18 mouse cellular contexts compared by ENCODE assay signal in genomic region chr6:119139561-119139960, GRCm38 (mm10). TPM values are rescaled to one million over a fixed set of nuclear protein-coding genes. Genes with fewer than 3 reads are reported as not detected.
DNase-seq lines count a peak whose midpoint lies in the region; ATAC-seq and TF ChIP-seq lines count a peak whose summit lies in the region.
"Had no signal": no experiment of that assay in that cellular context is flagged by ENCODE, and none has a peak within 500 bp of the region (broad histone marks: within the 10 kb centered on the region; RNA-seq: fewer than 3 reads in every experiment).

No protein-coding gene starts in this region.

- H3K4me1 ChIP-seq in liver, adult 2 months (ENCODE audit: control insufficient read depth, insufficient read depth, low read length) = peaks cover 6% of the 10 kb centered on the region; the same call in 1 of the 2 replicates
- peaks cover 19% of the 10 kb centered on the region for H3K4me1 ChIP-seq in heart, embryonic 11.5 days (ENCODE audit: control insufficient read depth, insufficient read depth, low read length)
- H3K4me1 ChIP-seq: embryonic facial prominence, embryonic 13.5 days; forebrain, embryonic 13.5 days; hindbrain, embryonic 10.5 days had no signal

- peak; percentile 67 for DNase-seq in liver, adult 2 months (ENCODE audit: extremely low read depth, low read depth, low spot score)
- no peak for DNase-seq in liver
- DNase-seq in 3T3-L1 (ENCODE audit: low read depth, low spot score) = peak; percentile 63
- peak; percentile 29 to 39 for DNase-seq in heart, postnatal 36 days
- no peak for DNase-seq in cerebellum, adult 9-11 months
- no peak for DNase-seq in left cerebral cortex, postnatal 25 days (ENCODE audit: low spot score in 2 of 2)
- DNase-seq in left cerebral cortex, adult 8-10 months (ENCODE audit: low spot score in 2 of 2) = no peak
- DNase-seq: adrenal gland, postnatal 14 days; kidney, postnatal 14 days; left cerebral cortex, postnatal 4 days; right cerebral cortex, adult 18-20 months; thymus, postnatal 4 days had no signal

- peak overlapping the region; percentile 49 for H3K4me2 ChIP-seq in heart, embryonic 11.5 days
- H3K4me2 ChIP-seq: embryonic facial prominence, embryonic 13.5 days; forebrain, embryonic 13.5 days had no signal

- peak; percentile 73; the same call in 1 of the 2 replicates for ATAC-seq in heart, embryonic 11.5 days (replicated peaks; ENCODE audit: insufficient number of reproducible peaks, low FRiP score, low TSS enrichment)
- ATAC-seq: forebrain, embryonic 13.5 days had no signal

- TF ChIP-seq POLR2A in liver, adult 2 months (IDR thresholded peaks at IDR 0.05; ENCODE audit: extremely low read depth, insufficient read depth, low read length) = no peak

- H3K9ac ChIP-seq in liver, adult 2 months (ENCODE audit: low read depth, low read length) = no peak overlapping the region
- H3K9ac ChIP-seq in heart, embryonic 11.5 days (ENCODE audit: low read depth, low read length) = 0 out of 2 replicates have a peak overlapping the region, but pooled peaks have one; percentile 28
- H3K9ac ChIP-seq: embryonic facial prominence, embryonic 13.5 days; forebrain, embryonic 13.5 days had no signal

- H3K79me2 ChIP-seq in liver, adult 2 months (ENCODE audit: control insufficient read depth, insufficient read depth, low read length) = no peaks in the 10 kb centered on the region

- intact Hi-C loops in heart, postnatal 36 days (cut with DNase I) = no loop called here
- intact Hi-C loops in left cerebral cortex, postnatal 25 days (cut with DNase I) = no loop called here

- H3K4me3 ChIP-seq in liver, adult 2 months (ENCODE audit: insufficient read depth, low read depth, low read length) = no peak overlapping the region
- no peak overlapping the region for H3K4me3 ChIP-seq in heart, embryonic 11.5 days (ENCODE audit: low read depth, low read length)
- H3K4me3 ChIP-seq: embryonic facial prominence, embryonic 13.5 days; forebrain, embryonic 13.5 days; hindbrain, embryonic 10.5 days had no signal

- no peaks in the 10 kb centered on the region for H3K36me3 ChIP-seq in liver, adult 2 months (ENCODE audit: control insufficient read depth, insufficient read depth, low read length)
- H3K36me3 ChIP-seq in heart, embryonic 11.5 days (ENCODE audit: control insufficient read depth, insufficient read depth, low read length) = no peaks in the 10 kb centered on the region
- H3K36me3 ChIP-seq: embryonic facial prominence, embryonic 13.5 days; hindbrain, embryonic 10.5 days had no signal

- 10% methylated on average over 7 of the region's 7 CpGs for WGBS in liver, adult 2 months
- WGBS in heart, embryonic 11.5 days (ENCODE audit: insufficient replicate concordance) = 12% methylated on average over 7 of the region's 7 CpGs

- H3K27ac ChIP-seq in liver, adult 2 months (replicated peaks; ENCODE audit: insufficient read depth, low read depth, low read length) = no peak overlapping the region
- H3K27ac ChIP-seq in heart, embryonic 11.5 days (ENCODE audit: low read depth, low read length) = peak overlapping the region; percentile 77
- H3K27ac ChIP-seq: embryonic facial prominence, embryonic 13.5 days; forebrain, embryonic 13.5 days; hindbrain, embryonic 10.5 days; macrophage had no signal

- no peaks in the 10 kb centered on the region for H3K27me3 ChIP-seq in liver, adult 2 months (ENCODE audit: control insufficient read depth, insufficient read depth, low read length)
- no peaks in the 10 kb centered on the region for H3K27me3 ChIP-seq in heart, embryonic 11.5 days (ENCODE audit: control insufficient read depth, insufficient read depth, low read length)
- H3K27me3 ChIP-seq: embryonic facial prominence, embryonic 13.5 days; forebrain, embryonic 13.5 days had no signal

- no peak for TF ChIP-seq CTCF in liver, adult 2 months (IDR thresholded peaks at IDR 0.05; ENCODE audit: low read depth, low read length)

- no peaks in the 10 kb centered on the region for H3K9me3 ChIP-seq in heart, embryonic 11.5 days (replicated peaks; ENCODE audit: control insufficient read depth, low read length)
- H3K9me3 ChIP-seq: embryonic facial prominence, embryonic 13.5 days; forebrain, embryonic 13.5 days; hindbrain, embryonic 10.5 days had no signal

RNA-seq across cellular contexts. Expression of gene Dcp1b, which starts 35.5 kb away (rescaled TPM):
- 2.1 and 2.5 TPM in 2 replicates for total RNA-seq in liver, adult 2 months (2014; rRNA removed)
- 2.7 and 4.1 TPM in 2 replicates for polyA plus RNA-seq in liver, adult 2 months (2012; rRNA removed)
- 6.6 and 6.9 TPM in 2 replicates for polyA plus RNA-seq in heart, embryonic 11.5 days (2014; fragmentation: Nextera tagmentation; extraction: Ambion mirVana)
- 1 to 10 TPM; 2.8 to 3.2 TPM for total RNA-seq in heart, postnatal 36 days (2021)
- 10 to 100 TPM; 14.7 to 16.5 TPM for total RNA-seq in left cerebral cortex, postnatal 25 days (2021)
- 10 to 100 TPM; 19.3 to 24.5 (median 20.7) TPM for total RNA-seq in left cerebral cortex, adult 8-10 months (2022)

RNA-seq across cellular contexts. Expression of gene Cacna1c, which starts 56.7 kb away (rescaled TPM):
- 0.18 and 0.20 TPM in 2 replicates for total RNA-seq in liver, adult 2 months (2014; rRNA removed)
- 0.01 and 0.09 TPM in 2 replicates for polyA plus RNA-seq in liver, adult 2 months (2012; rRNA removed)
- polyA plus RNA-seq in heart, embryonic 11.5 days (2014; fragmentation: Nextera tagmentation; extraction: Ambion mirVana) = 38.8 and 44.0 TPM in 2 replicates
- total RNA-seq in heart, postnatal 36 days (2021) = 100 to 1,000 TPM; 199 to 208 TPM
- 10 to 100 TPM; 60.6 to 70.9 TPM for total RNA-seq in left cerebral cortex, postnatal 25 days (2021)
- total RNA-seq in left cerebral cortex, adult 8-10 months (2022) = 10 to 100 TPM; 52.8 to 62.4 (median 55.1) TPM
- total RNA-seq: monocyte, adult 5-6 weeks had no signal
- polyA plus RNA-seq: macrophage had no signal

Comparison
In these comparisons a context has a peak if more than half of its experiments do, and no peak if none do; other contexts are left out.
1. DNase-seq: peak in liver, adult 2 months (single experiment), 3T3-L1 (single experiment) and heart, postnatal 36 days (2 of 2); none in liver (single experiment), cerebellum, adult 9-11 months (single experiment), left cerebral cortex, postnatal 25 days (0 of 2) and left cerebral cortex, adult 8-10 months (0 of 2).
2. RNA of gene Cacna1c, which starts 56.7 kb away (total RNA-seq): 199 to 208 TPM in heart, postnatal 36 days, 60.6 to 70.9 TPM in left cerebral cortex, postnatal 25 days and 52.8 to 62.4 TPM in left cerebral cortex, adult 8-10 months; 0.18 to 0.20 TPM in liver, adult 2 months; every median in the first group is over 10 times any median in the second.